Mouse (Mus musculus): Measurements from ENCODE around the gene Ace2.

GRCm38 (mm10) chrX:164123942-164124341 is 15.2 kb upstream of the Ace2 start:
- no peak for TF ChIP-seq CTCF (IDR thresholded peaks at IDR 0.05; ENCODE audit: low read depth)
- no peak for TF ChIP-seq EP300 (IDR thresholded peaks at IDR 0.05; ENCODE audit: low read depth)

All from liver, postnatal 0 days (tissue).